Mouse (Mus musculus) stomach, embryonic 14.5 days (tissue): ENCODE data around the gene Tecta. TPM values are rescaled to one million over a fixed set of nuclear protein-coding genes. Genes with fewer than 3 reads are reported as not detected.

ENCODE experiments used
- ATAC-seq: fragments of 200-750 bp; cut with Nextera tagmentation; 2 replicates; pipeline ENCODE4 v1.8.0; 2017; ENCODE audit warnings: low read depth, moderate TSS enrichment; ENCODE audit not compliant: insufficient number of reproducible peaks, insufficient read depth, low FRiP score
- H3K27ac ChIP-seq: fragments of 300-500 bp; sonication (generic); 2 replicates; pipeline ENCODE4 v1.5.1; 2014; ENCODE audit warnings: mild to moderate bottlenecking, low read length, moderate library complexity, mixed read lengths
- H3K27me3 ChIP-seq: fragments of 300-500 bp; sonication (generic); 2 replicates; pipeline ENCODE4 v1.6.1; 2014; ENCODE audit warnings: low read length, control low read depth, mixed read lengths; ENCODE audit not compliant: control insufficient read depth, insufficient read depth
- H3K36me3 ChIP-seq: fragments of 300-500 bp; sonication (generic); 2 replicates; pipeline ENCODE4 v1.6.1; 2014; ENCODE audit warnings: mild to moderate bottlenecking, control low read depth, low read length, moderate library complexity, mixed read lengths; ENCODE audit not compliant: control insufficient read depth, insufficient read depth
- H3K4me1 ChIP-seq: fragments of 300-500 bp; sonication (generic); 2 replicates; pipeline ENCODE4 v1.6.1; 2014; ENCODE audit warnings: low read length, control low read depth, mixed read lengths; ENCODE audit not compliant: control insufficient read depth, insufficient read depth
- H3K4me2 ChIP-seq: fragments of 300-500 bp; sonication (generic); replicated peaks from 2 replicates; pipeline ENCODE4 v1.6.1; 2014; ENCODE audit warnings: low read depth, low read length, control low read depth
- H3K4me3 ChIP-seq: fragments of 300-500 bp; sonication (generic); 2 replicates; pipeline ENCODE4 v1.5.1; 2014; ENCODE audit warnings: low read depth, low read length, control low read depth
- H3K9ac ChIP-seq: fragments of 300-500 bp; sonication (generic); replicated peaks from 2 replicates; pipeline ENCODE4 v1.6.1; 2014; ENCODE audit warnings: low read depth, mild to moderate bottlenecking, control low read depth, low read length, moderate library complexity, mixed read lengths
- H3K9me3 ChIP-seq: fragments of 300-500 bp; sonication (generic); 2 replicates; pipeline ENCODE4 v1.6.1; 2016; ENCODE audit warnings: low read depth, low read length, control low read depth; ENCODE audit not compliant: control insufficient read depth
- WGBS: fragments of 180-500 bp; shearing (Covaris S2); extraction: QIAGEN DNeasy Blood & Tissue Kit; methylation state at CpG from one replicate; pipeline ENCODE4 v1.1.7; 2014; 5-methylcytosine and 5-hydroxymethylcytosine counted together
- polyA plus RNA-seq: library from polyadenylated mRNA; unstranded; fragments of >200 nt; fragmentation: Nextera tagmentation; extraction: Ambion mirVana; gene quantifications from 2 replicates; pipeline ENCODE4 v1.2.1, GENCODE M21; 2014

Tecta gene
- polyA plus RNA-seq, 1 experiment from 2014 or later = 1.9 TPM

- no peak overlapping the region for H3K27ac ChIP-seq
- no peaks in the 10 kb centered on the region for H3K27me3 ChIP-seq
- peaks cover 14% of the 10 kb centered on the region for H3K36me3 ChIP-seq
- WGBS = 67% methylated on average over 10 of the region's 10 CpGs
- no peak overlapping the region for H3K4me3 ChIP-seq
- no peak overlapping the region for H3K4me2 ChIP-seq
- ATAC-seq = no peak
- no peaks in the 10 kb centered on the region for H3K9me3 ChIP-seq
- H3K9ac ChIP-seq = no peak overlapping the region
- H3K4me1 ChIP-seq = no peaks in the 10 kb centered on the region
Observed at GRCm38 (mm10) chr9:42426661-42427358, 27.1 kb upstream of the Tecta start.

- WGBS = 75% methylated on average over 2 of the region's 2 CpGs
- no peaks in the 10 kb centered on the region for H3K9me3 ChIP-seq
- peaks cover 14% of the 10 kb centered on the region for H3K36me3 ChIP-seq
- no peak overlapping the region for H3K4me3 ChIP-seq
- H3K4me2 ChIP-seq = no peak overlapping the region
- no peak for ATAC-seq
- H3K27me3 ChIP-seq = no peaks in the 10 kb centered on the region
- no peak overlapping the region for H3K27ac ChIP-seq
- H3K4me1 ChIP-seq = no peaks in the 10 kb centered on the region
- H3K9ac ChIP-seq = no peak overlapping the region
Observed at GRCm38 (mm10) chr9:42423649-42424048, 23.9 kb upstream of the Tecta start.

- Histone ChIP-seq H3K36me3 (peaks cover 11% of the 10 kb centered on the region; the same call in 1 of the 2 replicates), H3K9ac (no peak overlapping the region), H3K4me2 (no peak overlapping the region), H3K4me3 (no peak overlapping the region), H3K4me1 (no peaks in the 10 kb centered on the region), H3K27me3 (no peaks in the 10 kb centered on the region), H3K27ac (no peak overlapping the region), H3K9me3 (no peaks in the 10 kb centered on the region)
- WGBS = 78% methylated on average over 2 of the region's 2 CpGs
- no peak for ATAC-seq
Observed at GRCm38 (mm10) chr9:42419687-42420086, 20.0 kb upstream of the Tecta start.

GRCm38 (mm10) chr9:42418786-42419185 is 19.1 kb upstream of the Tecta start:
- no peaks in the 10 kb centered on the region for H3K4me1 ChIP-seq
- no peak overlapping the region for H3K4me3 ChIP-seq
- H3K36me3 ChIP-seq = peaks cover 11% of the 10 kb centered on the region; the same call in 1 of the 2 replicates
- 88% methylated on average over 5 of the region's 5 CpGs for WGBS
- no peak overlapping the region for H3K4me2 ChIP-seq
- no peak overlapping the region for H3K27ac ChIP-seq
- no peaks in the 10 kb centered on the region for H3K27me3 ChIP-seq
- H3K9me3 ChIP-seq = no peaks in the 10 kb centered on the region
- ATAC-seq = no peak
- H3K9ac ChIP-seq = no peak overlapping the region

GRCm38 (mm10) chr9:42417352-42417952 is 17.7 kb upstream of the Tecta start:
- H3K4me2 ChIP-seq = no peak overlapping the region
- no peak overlapping the region for H3K9ac ChIP-seq
- ATAC-seq = no peak
- 66% methylated on average over 12 of the region's 12 CpGs for WGBS
- no peaks in the 10 kb centered on the region for H3K27me3 ChIP-seq
- H3K4me3 ChIP-seq = no peak overlapping the region
- peaks cover 10% of the 10 kb centered on the region; the same call in 1 of the 2 replicates for H3K36me3 ChIP-seq
- H3K4me1 ChIP-seq = no peaks in the 10 kb centered on the region
- H3K9me3 ChIP-seq = no peaks in the 10 kb centered on the region
- no peak overlapping the region for H3K27ac ChIP-seq

- Histone ChIP-seq H3K27ac (no peak overlapping the region), H3K9ac (no peak overlapping the region), H3K36me3 (no peaks in the 10 kb centered on the region; the same call in 1 of the 2 replicates), H3K4me1 (no peaks in the 10 kb centered on the region), H3K9me3 (no peaks in the 10 kb centered on the region), H3K4me2 (no peak overlapping the region), H3K4me3 (no peak overlapping the region), H3K27me3 (no peaks in the 10 kb centered on the region)
- WGBS = 47% methylated on average over 1 of the region's 1 CpGs
- no peak for ATAC-seq
Observed at GRCm38 (mm10) chr9:42415184-42415583, 15.5 kb upstream of the Tecta start.

- no peak overlapping the region for H3K27ac ChIP-seq
- ATAC-seq = no peak
- no peak overlapping the region for H3K9ac ChIP-seq
- WGBS = 71% methylated on average over 12 of the region's 12 CpGs
- no peak overlapping the region for H3K4me3 ChIP-seq
- H3K4me2 ChIP-seq = no peak overlapping the region
- H3K36me3 ChIP-seq = no peaks in the 10 kb centered on the region; the same call in 1 of the 2 replicates
- H3K9me3 ChIP-seq = no peaks in the 10 kb centered on the region
- no peaks in the 10 kb centered on the region for H3K27me3 ChIP-seq
- no peaks in the 10 kb centered on the region for H3K4me1 ChIP-seq
Observed at GRCm38 (mm10) chr9:42413345-42413744, 13.6 kb upstream of the Tecta start.

GRCm38 (mm10) chr9:42411296-42411695 is 11.6 kb upstream of the Tecta start:
- WGBS = 82% methylated on average over 6 of the region's 6 CpGs
- Histone ChIP-seq H3K4me1 (no peaks in the 10 kb centered on the region), H3K36me3 (no peaks in the 10 kb centered on the region; the same call in 1 of the 2 replicates), H3K27me3 (no peaks in the 10 kb centered on the region), H3K9ac (no peak overlapping the region), H3K4me2 (no peak overlapping the region), H3K9me3 (no peaks in the 10 kb centered on the region), H3K4me3 (no peak overlapping the region), H3K27ac (no peak overlapping the region)
- ATAC-seq = no peak
